Mouse (Mus musculus) lung, adult 18-20 months (tissue): ENCODE data around the gene Mgl2.
"Not testable (repeated sequence)": the region's sequence is repeated elsewhere in the genome, so short reads cannot be mapped to it uniquely, and the experiment has no call there.

Source experiments
- DNase-seq, 2 experiments: peaks; one replicate each; pipeline ENCODE4 v3.0.0; 2022; ENCODE audit warnings: mixed read lengths in 2 of 2

Mgl2 gene

DNA sequence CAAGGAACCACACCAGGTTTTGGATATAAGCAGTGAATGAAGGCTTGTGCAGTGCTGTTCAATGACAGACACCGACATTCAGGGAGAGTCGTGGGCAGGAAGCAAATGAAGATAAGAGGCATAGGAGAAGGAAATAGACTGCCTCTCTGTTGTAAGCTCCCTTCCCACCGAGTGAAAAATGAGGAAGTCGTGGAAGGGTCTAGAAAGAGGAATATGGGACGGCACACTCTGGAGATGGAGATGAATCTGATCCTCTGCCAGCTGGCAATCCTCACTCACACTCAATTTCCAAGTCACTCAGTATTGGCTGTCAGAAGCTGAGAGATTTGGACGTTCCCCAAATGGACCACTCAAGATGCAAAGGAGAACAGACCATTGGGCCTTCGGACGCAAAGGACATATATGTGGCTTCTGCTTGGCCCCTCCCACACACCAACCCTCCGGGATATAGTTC, at the start of gene Mgl2:
Gene Mgl2, plus strand, starts transcription at position 404 of the 454 bp plus-strand sequence.
- peak in 1 of 2 experiments; percentile 12 for DNase-seq

DNA sequence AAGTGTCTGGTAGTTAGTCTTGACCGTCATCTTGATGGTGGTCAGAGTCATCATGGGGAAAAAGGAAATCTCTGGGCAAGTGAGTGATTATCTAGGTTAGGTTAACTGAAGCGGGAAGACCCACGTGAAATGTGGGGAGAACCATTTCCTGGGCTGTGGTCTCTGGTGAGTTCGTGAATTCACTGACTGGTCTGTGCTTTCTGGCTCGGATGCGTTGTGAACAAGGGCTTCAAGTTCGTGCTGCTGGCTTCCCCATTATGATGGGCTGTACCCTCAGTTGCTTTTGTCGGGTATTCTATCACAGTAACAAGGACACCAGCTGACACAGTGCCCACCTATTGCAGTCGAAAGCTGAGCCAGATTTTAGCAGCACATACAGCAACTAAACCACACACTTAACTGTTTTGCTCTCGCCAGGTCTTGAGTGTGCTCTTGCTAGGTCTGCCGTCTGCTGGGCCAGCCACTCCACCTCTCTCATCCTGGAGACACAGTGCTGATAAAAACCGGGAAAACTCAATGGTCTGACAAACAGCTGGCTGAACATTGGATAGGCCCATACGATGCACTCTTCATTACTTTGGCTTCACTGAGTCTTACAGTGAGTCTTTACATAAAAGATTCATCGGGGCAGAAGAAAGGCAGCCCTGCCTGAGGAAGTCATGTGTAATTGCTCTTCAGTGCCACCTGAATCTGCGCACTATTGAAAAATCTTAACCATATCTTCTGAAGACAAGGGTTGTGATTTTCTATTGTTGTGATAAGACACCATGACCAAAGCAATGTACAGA, 49.1 kb upstream of the Mgl2 start:
- DNase-seq = no peak

DNA sequence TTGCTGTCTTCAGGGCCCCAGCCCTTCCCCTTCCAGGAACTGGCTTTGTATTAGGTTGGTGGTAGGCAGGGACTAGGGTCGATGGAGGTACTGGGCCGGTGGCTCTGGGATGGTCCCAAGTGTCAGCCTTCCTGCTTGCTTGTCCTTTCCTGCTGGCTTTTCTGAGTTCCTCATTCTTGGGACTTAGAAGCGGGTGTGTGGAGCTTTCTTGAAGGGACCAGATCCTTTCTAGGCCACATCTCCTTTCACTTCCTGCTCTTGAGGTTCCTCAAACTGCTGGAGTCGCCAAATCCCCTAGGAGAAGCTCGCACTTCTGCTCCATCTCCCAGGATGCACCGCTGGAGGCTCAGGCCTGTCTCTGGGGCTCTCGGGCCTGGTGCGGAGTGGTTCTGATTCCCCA, 45.6 kb upstream of the Mgl2 start:
- DNase-seq = peak; percentile 15 to 31

DNA sequence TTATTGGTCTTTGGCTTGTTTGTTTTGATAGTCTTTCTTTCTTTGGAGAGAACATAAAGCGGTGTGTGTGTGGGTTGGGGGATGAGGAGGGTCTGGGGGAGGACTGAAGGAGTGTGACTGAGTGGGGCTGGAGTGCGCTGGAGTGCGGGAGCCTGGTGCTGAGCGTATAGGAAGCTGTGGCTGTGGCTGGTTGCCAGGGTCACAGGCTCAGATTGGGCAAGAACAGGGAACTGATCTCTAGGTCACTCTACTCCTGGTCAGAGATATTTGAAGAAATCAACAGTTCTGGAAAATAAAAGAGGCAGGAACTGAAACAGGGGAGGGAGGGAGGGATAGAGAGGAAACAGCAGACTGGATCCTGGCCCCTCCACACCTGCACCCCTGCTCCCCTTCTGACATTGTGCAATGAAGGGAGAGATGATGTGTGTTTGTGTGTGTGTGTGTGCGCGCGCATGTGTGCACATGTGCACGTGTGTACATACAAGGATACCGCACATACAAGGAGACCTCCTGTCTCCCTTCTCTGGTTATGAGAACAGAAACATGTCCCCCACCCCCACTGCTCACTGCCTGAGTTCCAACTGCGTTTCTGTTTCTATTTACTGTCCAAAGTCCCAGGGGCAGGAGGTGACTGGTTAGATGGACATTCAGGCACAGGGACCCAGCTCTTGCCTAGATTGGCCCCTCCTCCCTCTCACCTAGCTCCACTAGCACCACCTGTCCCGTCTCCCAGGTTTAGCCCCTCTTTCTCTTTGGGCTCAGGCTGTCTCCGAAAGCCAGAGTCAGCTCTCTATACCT, 37.9 kb upstream of the Mgl2 start, which contains the start of gene Asgr2:
Gene Asgr2, plus strand, starts transcription at position 659 of the 798 bp plus-strand sequence.
- peak; percentile 58 to 68 for DNase-seq

DNA sequence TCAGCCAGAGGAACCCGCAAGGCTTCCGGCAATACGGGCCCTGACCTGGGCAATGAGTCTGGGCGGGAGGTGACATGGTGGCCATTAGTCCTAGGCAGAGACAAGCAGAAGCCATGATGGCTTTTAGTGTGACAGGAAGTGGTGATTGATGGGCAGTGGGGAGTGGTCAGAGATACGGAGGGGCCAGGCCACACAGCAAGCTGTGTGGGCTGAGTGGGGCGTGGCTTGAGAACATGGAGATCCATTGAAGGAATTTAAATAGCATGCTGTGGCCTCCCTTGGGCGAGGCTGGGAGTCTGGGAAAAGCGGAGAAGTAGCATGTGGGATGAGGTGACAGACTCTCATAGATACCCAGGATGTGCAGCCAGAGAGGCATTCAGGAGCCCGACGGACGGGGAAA, 32.7 kb upstream of the Mgl2 start:
- DNase-seq = no peak

DNA sequence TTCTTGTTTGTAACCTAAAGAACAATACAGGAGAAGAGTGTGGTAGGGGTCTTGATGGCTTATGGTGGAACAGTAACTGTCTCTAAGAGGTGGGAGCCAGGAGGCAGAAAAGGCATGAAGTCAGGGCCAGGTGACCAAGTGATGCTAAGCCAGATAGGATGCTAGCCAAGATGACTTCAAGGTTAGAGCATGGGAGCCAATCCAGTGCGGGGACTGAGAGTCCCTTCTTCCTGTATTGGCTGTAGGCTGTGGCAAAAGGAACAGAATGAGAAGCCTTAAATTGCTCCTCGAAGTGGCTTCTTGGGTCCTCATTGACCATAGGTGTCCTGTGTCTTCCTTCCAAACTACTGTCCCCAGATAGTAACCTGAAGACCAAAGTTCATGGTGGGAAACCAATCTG, 31.0 kb upstream of the Mgl2 start:
- DNase-seq = no peak

DNA sequence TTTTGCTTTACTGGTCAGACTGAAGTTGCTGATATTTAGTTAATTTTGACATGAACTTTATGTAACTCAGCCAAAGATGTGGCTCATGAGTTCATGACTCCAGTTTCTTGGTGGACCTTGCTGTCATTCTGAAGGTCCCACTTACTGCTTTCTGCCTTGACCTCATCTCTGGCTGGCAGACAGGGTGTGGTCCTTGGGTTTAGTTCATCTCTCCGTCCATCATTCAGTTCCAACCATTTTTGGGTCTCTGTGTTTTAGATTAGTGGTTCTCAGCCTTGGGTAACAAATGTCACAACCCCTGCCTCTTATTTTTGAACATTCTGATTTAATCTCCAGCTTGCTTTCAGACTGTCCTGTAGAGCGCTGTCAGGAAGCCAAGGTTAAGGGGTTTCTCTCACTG, 30.3 kb upstream of the Mgl2 start:
- DNase-seq = no peak

DNA sequence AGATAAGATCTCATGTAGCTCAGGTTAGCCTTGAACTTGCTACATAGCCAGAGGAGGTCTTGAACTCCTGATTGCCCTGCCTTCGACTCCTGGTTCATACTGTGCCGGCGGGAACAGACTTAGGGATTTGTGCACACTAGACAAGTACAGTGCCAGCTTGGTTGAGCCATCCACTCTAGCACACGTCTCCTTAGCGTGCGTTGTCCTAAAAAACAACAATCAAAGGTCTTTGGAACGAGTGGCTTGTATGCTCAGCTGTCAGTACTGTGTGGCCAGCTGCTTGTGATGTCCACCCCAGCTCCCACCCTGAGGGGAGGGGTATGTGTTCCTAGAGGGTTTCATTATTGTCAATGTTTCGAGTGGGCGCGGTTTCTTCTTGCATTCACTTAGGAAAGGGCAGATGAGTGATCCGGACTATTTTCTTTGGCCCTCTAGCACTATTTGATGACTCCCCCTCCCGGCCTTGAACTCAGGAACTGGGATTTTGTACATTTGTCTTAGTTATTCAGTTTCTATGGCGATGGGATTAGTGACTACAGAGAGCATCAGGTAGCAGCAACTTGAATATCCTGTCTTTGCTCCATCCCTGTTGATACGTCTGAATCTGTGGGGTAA, 26.3 kb upstream of the Mgl2 start:
- no peak for DNase-seq

DNA sequence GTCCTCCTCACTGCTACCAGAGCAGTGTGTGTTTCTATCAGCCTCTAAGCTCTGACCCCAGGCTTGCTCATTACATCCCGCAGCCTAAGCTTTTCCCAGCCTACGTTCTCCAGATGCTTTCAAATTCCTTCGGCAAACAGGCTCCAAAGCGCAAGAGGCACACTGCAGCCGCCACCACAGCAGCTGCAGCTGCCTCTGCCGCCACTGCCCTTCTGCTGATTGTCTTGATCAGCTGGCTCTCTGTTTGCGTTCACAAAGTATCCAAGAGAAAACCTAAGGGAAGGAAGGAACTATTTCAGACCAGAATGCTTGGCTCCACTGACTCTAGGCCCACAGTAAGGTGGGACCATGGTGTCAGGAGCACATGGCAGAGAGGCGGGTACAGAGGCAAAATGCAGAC, 23.0 kb upstream of the Mgl2 start:
- no peak for DNase-seq

DNA sequence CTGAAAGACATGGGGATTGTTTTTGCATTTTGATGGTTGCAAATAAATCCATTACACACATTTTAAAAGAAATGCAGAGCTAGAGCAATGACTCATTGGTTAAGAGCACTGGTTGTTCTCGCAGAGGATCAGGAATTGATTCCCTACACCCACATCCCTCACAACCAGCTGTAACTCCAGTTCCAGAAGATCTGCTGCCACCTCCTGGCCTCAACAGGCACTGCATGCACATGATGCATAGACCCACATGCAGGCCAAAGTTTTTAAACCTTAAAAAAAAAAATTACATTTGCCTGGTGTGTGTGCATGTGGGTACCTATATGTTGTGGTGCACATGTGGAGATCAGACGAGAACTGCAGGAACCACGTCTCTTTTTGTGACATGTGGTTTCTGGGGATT, 20.0 kb upstream of the Mgl2 start:
- peak in 1 of 2 experiments; percentile 18 for DNase-seq

DNA sequence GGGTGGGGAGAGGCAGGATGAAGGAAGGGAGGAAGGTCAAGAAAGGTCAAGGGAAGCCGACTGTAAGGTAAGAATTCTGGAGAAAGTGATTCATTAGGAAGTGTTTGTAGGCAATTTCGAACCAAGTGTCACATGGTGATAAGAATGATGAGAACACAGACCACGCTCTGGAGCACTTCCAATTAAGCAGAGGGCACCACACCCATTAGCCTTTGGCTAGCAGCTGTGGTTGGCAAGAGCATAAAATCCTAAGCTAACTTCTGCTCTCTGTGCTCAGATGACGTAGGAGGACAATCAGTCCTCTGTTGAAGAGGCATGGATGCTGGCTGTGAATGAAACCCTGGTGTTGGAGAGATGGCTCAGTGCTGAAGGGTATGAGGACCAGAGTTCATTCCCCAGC, 15.6 kb upstream of the Mgl2 start:
- DNase-seq = peak; percentile 27

DNA sequence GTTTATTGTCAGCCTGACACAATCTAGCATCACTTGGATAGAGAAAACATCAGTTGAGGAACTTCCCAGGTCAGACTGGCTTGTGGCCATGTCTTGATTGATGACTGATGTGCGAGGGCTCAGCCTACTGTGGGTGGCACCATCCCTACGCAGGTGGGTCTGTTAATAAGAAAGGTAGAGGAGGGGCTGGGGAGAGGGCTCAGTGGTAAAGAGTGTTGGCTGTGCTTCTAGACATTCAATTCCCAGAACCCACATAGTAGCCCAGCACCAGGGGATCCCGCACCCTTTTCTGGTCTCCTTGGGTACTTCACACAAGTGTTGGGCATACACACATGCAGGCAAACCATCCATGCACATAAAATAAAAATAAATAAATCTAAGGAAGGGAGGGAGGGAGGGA, 14.2 kb upstream of the Mgl2 start:
- no peak for DNase-seq

DNA sequence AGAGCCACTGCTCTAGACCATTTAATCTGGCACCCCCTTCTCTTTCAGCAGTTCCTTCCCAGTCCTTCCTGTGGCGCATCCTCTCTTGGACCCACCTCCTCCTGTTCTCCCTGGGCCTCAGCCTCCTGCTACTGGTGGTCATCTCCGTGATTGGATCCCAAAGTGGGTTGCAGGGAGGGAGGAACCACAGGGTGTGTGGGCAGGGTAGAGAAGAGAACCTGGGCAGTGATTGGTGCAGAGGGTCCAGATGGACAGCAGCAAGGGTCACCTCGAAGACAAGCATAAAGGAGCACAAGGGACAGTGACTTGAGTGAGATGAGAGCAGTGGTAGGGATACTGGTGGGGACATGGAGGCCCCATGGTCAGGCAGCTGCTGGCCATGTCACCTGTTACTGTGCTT, 4.9 kb downstream of the Mgl2 start:
- DNase-seq = not testable (repeated sequence)

DNA sequence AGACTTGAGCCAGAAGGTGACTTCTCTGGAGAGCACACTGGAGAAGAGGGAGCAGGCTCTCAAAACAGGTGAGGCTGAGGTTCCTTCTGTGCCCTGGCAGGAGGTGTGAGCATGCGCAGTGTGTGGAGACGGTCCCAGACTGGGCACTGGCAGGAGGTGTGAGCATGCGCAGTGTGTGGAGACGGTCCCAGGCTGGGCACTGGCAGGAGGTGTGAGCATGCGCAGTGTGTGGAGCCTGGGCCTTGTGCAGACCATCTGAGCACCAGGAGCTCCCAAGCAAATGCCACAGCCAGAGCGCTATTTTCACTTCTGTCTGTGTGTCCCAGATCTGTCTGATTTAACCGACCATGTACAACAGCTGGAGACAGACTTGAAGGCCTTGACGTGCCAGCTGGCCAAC, 5.8 kb downstream of the Mgl2 start:
- not testable (repeated sequence) for DNase-seq

DNA sequence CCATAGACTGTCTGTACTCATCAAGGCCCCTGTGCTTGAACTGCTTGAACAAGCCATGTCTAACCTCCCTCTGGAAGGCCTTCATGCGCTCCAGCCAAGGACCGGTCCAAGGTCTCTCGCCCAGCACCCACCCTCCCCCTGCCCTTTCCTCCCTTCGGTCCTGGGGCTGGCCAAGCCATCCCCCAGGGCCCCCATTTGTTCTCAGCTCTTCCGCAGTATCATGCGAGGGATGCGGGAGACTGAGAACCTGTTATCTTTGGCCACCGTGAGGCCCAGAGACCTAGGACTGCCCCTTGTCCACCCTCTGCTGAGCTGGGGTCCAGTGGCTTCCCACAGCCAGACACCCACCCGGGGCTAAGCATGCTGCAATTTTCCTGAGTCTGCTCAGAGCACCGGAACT, 9.0 kb downstream of the Mgl2 start:
- no peak for DNase-seq

DNA sequence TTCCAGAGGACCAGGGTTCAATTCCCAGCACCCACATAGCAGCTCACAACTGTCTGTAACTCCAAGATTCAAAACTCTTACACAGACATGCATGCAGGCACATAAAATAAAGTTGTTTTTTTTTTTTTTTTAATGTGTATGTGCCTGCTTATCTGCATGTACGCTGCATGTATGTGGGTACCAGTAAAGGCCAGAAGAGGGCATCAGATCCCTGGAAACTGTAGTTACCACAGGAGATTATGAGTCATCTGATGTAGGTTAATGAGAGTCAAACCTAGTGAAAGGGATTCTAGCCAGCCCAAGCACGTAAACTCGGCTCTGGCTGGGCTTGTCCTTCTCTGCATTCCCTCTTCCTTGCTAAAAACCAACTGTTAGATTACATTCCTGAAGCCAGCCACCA, 20.9 kb downstream of the Mgl2 start:
- DNase-seq = peak in 1 of 2 experiments; percentile 26

DNA sequence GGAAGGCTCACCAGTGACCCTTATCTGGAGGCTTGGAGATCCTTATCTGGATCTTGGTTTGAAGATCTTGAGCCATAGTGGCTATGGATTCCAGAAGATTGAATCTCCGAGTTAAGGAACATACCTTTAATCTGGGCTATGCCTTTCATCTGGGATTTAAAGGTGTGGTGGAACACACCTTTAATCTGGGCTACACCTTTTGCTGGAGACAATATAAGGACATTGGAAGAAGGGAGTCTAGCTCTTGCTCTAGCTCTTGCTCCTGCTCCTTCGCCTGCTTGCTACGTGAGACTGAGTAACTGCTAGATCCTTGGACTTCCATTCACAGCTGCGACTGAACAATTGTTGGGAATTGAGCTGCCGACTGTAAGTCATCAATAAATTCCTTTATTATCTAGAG, 25.8 kb downstream of the Mgl2 start, which contains the start of gene Clec10a:
Gene Clec10a, plus strand, starts transcription at position 301 of the 400 bp plus-strand sequence.
- not testable (repeated sequence) for DNase-seq

DNA sequence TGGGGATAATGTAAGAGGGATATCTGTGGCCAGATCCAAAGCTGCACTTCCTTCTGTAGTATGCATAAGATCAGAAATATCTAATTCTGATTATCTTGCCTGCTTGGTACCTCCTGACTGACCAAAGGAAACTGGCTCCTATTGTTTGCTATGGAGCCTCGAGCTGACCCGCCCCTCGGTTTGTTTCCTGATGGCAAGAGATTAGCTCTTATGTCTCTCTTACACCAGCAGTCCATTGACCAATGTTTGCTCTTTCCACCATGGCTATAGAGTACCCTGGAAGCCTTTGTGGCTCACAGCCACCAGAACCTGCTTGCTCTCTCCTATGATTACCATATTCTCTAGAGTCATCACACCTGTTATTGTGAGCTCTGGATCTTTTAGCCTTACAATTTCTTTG, 32.2 kb downstream of the Mgl2 start:
- DNase-seq = peak; percentile 37 to 56

DNA sequence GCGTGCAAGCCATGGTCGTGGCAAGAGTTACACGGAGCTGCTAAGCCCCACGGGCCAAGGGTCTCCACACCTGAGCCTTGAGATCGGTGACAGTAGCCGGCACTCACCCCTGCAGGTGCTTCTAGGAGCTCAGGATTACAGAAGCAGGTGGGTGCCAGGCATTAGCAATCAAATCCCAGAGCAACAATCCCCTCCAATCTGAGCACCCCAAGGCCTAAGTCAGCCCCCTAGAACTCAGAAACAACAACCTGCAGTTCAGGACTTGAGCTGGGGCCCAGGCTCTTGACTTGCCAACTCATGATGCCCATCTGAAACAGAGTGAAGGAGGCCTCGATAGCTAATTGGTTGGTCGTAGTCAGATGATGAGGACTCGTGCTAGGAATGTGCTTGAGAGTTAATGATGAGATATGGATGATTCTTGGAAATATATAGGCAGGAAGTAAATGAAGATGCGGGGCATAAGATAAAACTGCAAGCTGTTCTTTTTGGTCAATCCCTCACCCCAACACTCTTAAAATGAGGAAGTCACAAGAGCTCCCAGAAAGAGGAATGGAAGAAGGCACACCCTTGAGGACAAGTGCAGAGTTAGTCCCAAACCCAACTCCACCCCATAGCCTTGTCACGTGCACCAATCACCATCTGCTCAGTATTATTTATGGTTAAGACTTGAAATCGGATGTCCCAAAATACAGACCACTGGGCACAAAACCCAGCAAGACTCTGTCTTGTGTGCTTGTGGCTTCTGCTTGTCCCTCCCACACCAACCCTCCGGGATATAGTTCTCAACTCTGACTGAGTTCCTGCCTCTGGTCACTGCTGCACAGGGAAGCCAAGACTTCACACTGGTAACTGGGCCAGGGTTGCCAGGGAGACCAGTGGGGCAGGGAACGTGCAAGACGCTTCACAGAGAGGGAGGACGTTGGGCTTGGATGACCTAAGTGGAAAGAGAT, 36.1 kb downstream of the Mgl2 start:
- peak; percentile 19 to 24 for DNase-seq

DNA sequence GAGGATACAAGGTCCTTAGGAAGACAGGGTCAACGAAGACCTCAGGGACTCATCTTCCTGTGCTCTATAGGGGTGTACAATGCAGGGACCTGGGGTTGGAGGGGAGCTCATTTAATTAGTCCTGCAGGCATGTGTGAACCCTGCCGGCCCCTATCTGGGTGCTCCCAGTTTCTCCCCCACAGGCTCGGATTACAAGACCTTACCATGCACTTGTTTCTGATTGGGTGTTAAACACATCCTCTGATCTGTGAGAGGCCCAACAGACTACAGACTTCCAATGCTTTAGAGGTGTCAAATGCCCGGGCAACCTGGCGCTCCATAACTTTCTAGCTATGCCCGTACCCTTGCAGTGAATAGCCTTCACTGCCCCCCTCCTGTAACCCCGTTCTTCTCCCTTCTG, 38.0 kb downstream of the Mgl2 start:
- DNase-seq = no peak

DNA sequence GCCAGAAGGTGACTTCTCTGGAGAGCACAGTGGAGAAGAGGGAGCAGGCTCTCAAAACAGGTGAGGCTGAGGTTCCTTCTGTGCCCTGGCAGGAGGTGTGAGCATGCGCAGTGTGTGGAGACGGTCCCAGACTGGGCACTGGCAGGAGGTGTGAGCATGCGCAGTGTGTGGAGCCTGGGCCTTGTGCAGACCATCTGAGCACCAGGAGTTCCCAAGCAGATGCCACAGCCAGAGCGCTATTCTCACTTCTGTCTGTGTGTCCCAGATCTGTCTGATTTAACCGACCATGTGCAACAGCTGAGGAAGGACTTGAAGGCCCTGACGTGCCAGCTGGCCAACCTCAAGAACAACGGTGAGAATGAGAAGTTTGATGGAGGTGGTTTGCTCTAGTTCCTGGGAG, 39.3 kb downstream of the Mgl2 start:
- DNase-seq = not testable (repeated sequence)

DNA sequence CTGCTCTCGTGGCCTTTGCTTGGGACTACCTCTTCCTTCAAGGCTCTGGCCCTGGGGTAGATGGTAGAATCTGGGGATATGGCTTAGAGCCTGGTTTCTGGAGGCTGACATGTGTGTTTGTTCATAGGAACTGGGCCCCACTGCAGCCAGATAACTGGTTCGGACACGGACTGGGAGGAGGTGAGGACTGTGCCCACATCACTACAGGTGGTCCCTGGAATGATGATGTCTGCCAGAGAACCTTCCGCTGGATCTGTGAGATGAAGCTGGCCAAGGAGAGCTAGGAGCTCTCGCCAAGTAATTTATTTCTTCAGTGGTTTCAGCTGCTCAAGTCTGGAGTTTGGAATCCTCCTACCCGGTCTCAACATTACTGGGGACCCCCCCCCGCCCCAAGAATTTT, 40.2 kb downstream of the Mgl2 start:
- no peak for DNase-seq
